Mouse (Mus musculus): ENCODE measurements at regions not wholly inside any gene's neighbourhood (a gene's known extent, or its start where the extent isn't known, plus 50 kb on each side); places are given as distances from the start of the nearest gene placed in this dataset.

DNA sequence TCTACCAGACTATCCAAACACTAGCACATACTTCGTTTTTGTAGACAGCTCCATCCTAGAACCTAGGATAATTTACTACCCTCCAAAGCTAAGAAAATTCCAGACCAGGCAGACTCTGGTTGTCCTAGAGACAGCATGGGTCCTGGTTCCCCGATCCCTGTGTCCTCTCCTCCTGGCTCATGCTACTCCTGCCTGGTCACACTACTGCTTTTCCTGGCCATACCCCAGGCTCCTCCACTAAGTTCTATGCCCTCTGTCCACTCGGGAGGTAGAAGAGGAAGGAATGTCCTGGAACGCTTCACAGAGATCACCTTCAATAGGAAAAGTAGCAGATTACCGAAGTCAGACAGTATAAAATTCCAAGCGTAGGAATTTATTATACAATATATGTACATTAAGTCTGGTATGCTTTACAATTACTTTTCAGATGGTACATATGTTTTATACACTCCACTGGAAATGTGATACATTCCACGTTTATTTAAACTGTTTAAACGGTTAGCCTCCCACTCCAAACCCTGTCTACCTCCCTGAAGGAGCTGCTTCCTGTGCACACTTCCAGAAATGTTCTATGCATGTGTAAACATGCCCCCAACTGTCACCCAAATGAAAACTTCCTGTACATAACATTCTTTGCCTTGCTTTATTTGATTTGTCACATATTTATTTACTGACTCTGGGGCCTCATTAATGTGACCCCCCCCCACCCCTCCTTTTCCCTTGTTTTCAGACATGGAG lies 151.6 kb downstream of the Adamts15 start:
- no peak for DNase-seq

DNA sequence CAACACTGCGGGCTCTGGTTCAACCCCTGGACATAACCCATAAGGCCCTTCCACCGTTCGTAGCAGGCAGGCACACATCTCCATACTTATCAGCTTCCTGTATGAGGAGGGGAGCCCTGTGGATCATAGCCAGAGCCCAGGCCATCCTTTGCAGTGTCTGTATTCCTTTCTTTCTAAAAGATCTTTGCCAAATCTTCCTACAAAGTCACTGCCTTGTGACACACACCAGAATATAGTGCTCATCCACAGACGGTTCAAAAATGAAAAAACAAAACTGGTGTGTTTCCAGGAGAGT lies 152.9 kb downstream of the Adamts15 start:
- no peak for DNase-seq

DNA sequence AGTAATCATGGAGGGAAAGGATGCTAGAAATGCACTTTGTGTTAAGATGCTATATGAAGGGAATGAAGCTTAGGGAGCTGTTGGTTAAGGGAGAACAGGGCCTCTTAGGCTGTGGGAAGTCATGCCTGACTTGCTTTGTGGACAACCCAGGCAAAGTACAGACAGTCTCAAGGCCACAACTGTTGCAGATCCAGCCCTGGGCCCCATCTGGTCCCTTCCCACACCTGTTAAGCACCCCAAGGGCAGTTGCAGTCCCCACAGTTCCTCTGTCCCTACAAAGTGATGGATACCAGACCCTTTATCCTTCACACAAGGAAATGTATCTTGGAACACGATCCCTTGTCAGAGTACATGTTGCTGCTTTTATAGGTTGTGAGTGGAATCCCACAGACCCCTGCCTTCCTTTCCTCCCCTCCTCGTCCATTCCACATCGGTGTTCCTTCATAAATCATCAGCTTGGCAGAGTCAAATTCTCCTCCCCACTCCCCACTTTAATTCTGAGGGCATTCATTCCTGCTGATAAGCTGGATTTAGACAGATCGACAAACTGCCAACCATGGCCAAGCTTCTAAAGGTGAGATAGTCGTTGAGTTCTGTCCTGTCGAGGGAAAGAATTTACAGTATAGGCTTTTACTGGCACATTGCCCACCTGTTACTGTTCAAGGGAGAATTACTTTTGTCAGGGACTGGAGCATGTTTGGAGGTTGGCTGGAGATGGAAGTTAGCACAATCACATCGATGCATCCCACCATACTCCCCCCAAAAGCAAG lies 153.4 kb downstream of the Adamts15 start:
- no peak for DNase-seq

DNA sequence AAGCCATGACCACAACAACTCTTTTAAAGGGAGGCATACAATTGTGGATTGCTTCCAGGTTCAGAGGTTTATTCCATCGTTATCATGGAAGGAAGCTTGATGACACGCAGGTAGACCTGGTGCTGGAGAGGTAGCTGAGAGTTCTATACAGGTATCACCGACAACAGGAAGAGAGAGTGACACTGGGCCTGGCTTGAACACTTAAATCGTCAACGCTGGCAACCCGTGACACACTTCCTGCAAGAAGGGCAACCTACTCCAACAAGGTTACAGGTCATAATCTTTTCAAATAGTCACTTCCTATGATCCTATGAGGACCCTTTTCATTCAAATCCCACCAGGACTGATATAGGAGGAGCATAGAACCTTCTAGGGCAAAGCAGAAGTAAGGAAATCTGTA lies 155.6 kb downstream of the Adamts15 start:
- DNase-seq = no peak

DNA sequence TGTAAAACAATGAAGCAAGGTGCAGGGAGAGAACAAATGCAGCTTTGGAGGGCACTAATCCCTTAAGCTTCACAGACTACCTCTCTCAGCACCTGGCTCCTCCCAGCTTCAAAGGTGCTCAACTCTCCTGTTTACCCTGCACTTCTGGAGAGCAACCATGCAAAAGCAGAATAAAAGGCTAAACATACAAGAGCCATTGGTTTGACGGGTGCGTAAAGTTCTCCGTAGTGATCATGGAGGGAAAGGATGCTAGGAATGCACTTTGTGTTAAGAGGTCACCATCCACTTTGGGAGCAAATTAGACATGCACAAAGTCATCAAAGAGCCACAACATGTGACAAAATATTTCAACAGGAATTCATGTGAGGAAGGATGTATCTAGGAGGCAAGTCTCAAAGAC lies 156.1 kb downstream of the Adamts15 start:
- no peak for DNase-seq

DNA sequence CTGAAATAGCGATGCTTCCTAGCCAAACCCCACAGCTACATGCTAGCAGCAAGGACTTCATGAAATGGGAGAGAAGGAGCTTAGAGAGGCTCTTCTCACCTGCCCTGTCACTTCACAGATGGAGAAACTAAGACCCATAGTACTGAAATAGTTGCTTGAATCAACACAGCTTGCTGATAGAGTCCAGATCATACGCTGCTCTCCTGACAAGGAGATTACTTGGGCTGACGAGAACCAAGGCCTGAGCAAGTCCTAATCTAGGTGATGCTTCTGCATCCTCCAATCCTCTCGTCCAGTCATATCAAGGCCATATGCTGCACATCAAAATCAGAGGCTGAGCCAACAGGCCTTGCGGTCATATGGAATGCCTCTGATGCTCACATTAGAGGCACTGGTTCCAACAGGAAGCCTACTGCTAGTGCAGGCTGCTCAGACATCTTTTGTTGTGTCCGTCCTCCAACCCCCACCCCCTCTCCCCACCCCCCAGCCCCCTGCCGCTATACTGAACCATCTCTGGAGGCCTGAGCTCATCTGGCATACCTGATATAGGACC lies 157.2 kb downstream of the Adamts15 start:
- DNase-seq = no peak

DNA sequence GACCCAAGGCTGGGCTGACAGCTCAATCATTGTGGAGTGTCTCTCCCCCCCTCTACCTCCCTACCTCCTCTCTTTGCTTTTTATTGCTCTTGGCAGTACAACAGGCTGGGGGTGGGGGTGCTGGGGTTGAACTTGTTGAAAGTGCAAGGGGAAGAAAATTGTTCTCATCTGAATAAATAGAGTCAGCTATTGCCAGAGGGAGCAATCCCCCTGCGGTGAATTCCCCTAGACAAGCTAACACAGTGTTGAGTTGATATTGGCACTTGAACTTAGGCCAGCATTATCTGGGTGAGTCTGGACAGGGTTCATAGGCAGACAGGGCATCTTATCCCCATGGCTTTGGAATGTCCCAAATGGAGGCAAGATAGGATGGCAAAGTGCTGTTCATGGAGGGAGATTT lies 159.3 kb downstream of the Adamts15 start:
- DNase-seq = no peak

DNA sequence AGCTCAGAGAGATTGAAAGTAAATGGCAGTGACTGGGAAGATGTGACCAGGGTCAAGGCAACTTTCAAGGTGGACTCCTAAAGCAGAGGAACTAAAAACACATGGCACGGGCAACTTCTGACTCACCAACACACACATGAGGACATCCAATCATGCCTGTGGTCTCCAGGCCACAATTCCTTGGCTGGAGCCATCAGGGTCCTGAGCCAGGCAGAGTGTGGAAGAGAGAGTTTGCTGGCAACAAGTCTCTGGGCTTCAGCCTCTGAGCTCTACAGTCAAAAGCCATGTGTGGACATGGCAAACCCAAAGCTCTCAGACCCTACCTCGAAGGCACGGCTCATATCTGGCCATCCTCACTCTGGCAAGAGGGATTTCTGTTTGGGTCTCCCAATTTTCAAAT lies 164.1 kb downstream of the Adamts15 start:
- DNase-seq = peak; percentile 15

DNA sequence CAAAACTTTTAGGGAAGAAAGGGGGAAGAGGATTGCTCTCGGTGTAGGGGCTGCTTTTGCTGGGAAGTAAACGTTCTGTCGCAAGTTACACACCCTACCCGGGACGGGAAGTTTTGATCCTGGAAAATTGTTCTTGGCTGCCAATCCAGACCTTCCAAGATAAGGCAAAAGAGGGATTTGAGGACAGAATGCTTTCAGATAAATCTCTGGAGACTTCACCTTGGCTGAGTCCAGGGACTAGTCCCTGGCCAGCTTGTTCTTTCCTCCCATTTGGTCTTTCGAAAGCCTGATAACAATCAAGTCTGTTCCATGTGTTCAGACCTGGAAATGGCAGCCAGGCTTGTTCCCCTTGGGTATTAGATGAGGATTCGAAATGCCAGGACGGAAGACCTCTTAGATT lies 164.8 kb downstream of the Adamts15 start:
- peak; percentile 31 for DNase-seq

DNA sequence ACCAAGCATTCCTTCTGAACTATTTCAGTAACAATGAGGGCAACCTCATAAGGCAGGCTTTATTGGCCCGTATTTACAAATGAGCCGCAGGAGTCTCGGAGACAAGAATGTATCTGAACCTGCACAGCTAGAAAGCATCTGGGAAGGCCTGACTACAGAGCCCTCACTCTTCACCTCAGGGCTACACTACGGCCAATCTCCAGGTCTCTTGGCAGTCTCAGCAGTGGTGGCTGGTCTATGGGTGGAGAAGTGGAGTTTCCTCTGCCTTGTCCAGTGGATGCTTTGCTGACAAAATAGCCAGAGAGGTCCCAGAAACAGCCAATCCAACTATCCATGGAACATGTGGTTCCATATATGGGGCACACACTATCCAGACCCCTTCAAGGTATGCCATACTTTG lies 165.5 kb downstream of the Adamts15 start:
- no peak for DNase-seq

DNA sequence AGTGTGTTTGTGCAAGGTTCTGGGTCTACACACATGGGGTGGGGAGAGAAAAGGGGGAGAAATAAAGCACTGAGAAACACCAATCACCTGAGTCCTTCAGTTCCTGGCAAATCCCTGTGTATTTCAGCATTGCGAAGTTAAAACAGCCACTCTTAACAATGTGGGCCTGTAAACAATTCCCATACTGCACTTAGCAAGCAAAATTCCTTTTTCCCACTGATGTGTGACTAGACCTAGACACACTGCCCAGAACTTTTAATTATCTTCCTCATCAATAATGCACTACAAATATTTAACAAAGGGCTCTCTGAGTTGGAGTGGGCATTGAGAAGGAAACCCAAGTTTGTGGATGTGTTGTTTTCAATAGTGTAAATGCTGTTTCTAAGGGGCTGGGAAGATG lies 166.7 kb downstream of the Adamts15 start:
- DNase-seq = no peak

DNA sequence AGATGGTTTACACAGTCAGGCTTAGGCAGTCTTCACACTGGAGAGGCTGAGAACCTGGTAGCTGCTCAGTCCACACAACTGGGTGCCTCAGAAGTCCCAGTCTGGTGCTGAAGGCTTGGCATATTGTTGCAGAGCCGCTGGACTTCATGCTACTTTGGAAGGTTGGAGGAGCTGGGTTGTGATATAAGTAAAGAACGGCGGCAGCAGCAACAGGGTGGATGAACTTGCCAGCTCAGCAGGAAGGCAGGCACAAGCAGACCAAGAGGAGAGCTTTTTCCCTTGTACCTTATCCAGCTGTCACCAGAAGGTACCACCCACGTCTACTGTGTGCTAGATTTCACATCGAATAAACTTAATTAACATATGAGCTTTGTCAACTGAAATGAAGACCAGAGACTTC lies 167.4 kb downstream of the Adamts15 start:
- DNase-seq = no peak

DNA sequence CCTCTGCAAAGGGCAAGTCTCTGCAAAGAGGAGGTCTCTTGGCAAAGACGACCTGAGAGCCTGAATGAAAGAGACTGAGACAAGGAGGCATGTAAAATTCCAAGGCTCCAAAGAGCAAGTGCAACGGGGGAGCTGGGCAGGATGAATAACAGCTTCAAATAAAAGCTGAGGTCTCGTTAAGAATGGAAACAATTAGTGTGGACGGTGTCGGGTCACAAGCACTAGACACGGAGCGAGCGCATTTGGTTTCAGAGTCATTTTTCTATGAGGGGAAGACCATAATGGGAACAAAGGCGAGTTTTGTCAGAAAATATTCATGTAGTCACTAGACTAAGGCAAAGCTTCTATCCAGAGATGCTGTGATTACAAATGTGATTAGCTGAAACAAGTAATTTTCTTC lies 178.8 kb downstream of the Adamts15 start:
- no peak for DNase-seq

DNA sequence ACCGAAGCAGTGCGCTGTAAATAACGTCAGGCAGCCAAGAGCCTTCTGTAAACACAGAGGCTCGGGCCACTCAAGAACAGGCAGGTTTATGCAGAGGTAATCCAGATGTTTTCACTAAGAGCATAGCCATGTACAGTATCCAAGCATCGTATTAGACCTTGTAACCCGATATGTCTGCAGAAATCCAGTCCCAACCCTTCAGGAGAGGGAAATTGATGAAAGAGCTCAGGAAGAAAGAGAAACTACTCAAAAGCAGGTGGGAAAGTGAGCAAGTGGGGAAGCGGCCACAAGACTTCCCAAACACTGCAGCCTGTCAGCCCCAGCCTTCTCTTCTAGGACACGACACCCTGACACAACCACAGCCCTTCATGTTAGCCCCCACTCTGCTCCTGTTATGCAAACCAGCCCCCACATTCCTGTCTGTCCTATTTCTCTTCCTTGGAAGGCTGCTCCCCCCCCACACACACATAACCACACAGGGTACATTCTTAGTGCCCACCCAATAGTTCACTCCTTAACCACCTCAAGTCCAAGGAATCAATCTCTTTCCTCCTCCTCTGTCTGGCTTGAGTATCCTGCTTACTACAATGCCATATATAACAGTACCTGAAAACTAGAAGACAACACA lies 179.7 kb downstream of the Adamts15 start:
- no peak for DNase-seq

DNA sequence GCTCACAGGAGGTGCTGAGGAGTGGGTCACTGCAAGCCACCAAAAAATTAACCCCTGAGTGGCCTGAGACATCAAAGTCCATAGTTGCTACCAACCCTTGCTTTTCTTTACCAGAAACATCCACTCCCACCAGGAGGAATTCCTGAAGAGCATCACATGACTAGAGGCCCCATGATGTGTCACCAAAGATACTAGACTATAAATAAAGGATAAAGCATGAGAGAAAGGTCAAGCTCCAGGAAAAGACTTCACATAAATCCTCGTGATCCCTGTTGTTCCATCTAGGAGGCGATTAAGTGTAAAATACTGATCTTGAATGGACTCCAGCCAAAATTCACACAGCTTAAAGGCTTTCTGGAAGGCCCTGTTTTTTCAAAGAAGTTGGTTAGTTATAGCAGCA lies 190.6 kb downstream of the Adamts15 start:
- DNase-seq = no peak

DNA sequence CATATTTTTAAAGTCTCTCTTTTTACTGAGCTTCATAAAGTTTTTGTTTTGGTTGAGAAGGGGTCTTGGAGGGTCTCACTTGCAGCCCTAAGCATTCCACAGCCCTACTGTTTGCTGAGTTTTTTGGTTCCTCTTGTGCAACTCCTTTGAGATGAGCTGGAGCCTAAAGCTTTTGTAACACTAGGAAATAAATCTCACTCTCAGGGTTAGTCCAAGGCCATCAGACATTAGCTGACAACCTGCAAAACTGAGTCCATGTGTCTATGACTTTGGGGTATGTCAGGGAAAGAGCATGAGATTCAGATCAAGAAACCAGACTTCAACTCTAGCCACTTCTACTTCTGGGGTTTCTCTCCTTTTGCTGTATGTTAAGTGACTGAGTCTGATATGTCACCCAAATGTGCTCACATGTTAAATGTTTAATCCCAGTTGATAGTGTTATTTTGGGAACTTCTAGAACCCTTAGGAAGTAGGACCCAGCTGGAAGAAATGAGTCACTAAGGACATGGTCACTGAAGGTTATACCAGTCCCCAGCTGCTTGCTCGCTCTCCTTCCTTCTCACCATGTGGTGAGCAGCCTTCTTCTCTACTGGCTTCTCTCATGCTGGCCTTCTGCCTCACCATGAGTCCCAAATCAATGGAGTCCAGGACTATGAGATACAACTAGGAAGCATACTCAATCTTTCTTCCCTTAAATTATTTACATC lies 198.7 kb downstream of the Adamts15 start:
- DNase-seq = peak; percentile 16

DNA sequence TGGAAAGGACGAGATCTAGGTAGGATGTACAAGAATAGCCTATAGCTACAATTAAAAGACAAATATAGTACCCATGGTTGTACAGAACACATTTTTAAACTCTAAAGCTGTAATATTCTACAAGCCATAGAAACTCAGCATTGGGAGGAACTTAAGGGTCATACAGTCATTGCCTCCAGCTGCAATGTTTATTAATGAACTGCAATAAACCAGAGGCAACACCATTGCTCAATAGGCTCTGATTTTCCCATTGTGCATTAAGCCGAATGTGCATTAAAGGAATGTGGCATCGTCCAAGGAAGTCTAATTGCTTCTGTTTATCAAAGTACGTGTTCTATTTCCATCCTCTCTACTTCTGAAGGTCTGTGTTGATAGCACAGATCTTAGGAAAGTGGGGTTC lies 200.4 kb downstream of the Adamts15 start:
- DNase-seq = no peak

DNA sequence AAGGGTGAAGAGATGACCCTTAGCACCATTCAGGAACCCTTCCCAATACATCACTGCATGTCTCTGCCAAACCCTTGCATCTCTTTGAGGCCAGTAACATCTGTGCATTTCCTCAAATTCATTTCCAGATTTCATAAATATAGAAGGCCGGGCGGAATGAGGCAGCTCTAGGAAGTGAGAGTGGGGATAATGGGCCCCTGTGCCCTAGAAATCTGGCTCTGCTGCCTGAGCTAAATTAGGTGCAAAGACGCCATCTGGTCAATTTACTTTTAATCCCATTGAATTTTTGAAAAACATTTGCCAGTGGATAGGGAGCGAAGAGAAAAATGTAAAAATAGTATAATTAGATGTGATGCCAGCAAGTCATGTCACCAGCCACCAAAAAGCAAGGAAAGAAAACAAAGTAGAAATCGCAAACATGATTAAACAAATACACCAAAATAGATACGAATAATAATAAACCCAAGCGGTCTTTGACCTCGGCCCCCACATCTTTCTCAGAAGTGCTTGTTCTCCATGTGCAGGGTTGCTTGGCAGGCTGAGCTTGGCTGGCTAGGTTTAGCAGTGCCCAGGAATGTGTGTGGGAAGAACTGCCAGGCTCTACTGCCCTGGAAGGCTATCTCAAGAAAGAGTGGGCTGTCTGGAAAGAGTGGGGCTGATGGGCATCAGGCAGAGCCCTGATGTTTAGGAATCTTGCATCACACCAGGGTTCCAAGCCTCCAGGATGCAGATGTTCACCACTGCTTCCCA lies 205.7 kb downstream of the Adamts15 start:
- no peak for DNase-seq

DNA sequence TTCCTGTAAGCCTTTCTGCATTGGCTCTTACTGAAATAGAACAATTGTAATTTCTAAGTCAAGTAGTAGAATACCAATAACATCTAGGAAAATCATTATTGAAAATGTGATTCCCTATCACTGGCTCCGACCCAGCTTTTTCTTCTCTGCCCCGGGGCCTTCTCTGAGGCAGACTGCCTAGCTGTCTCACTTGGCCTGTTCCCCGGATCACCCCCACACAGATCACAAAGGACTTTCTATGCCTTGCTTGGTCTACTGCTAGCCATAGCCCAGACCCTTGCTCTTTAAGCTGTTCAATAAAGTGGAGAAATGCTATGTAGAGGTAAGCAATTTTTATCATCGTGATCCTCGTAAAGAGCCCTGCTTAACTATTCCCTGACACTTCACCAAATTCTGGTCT lies 212.1 kb downstream of the Adamts15 start:
- no peak for DNase-seq

DNA sequence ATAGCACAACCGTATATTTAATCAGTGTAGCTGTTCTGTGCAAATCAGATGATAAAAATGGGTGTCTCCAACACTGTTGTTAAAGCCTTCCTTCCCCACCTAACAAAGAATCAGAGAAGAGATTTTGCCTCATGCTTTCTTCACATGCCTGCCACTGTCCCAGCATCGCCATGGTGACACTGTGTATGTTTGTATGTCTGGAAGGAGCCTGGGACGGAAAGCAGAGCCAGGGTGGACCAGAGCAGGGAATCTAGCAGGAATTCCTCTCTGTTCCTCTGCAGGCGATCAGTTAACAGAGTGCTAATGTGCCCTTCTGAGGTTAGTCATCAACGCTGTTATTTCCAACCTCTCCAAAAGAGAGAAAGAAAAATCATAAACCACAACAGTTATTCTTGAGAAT lies 222.4 kb downstream of the Adamts15 start:
- DNase-seq = no peak

DNA sequence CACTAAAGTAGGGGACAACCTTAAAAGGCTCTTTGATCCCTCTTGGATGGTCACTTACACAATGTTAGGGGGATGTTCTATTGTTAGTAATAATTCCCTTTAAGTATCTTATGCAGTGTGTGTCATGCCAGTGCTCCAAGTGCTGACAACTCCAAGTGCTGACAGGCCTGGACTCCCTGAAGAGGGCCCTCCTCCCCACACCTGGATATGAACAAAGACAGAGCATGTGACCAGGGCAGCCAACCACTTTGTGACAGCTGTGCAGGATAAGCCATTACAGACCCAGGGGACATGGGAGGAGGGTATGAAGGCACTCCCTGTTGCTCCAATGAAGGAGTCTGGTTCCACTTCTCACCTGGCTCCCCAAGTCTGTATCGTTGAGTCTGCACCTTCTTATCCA lies 224.7 kb downstream of the Adamts15 start:
- DNase-seq = no peak

DNA sequence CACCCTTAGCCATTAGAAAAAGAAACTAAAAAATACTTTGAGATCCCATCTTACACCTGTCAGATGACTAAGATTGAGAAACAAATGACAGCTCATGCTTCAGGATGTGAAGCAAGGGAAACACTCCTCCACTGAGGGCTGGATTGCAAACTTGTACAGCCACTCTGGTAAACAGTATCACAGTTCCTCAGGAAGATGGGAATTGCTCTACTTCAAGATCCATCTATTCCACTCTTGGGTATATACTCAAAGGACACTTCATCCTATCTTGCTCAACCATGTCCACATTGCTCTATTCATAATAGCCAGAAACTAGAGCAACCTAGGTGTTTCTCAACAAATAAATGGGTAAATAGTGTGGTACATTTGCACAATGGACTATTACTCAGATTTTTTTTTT lies 241.2 kb downstream of the Snx19 start:
- DNase-seq = no peak

Data from adrenal gland, postnatal 14 days (tissue).